Mouse (Mus musculus) urinary bladder, adult 18-20 months (tissue): ENCODE measurements around the gene Gm36176.
"Not testable (repeated sequence)": the region's sequence is repeated elsewhere in the genome, so short reads cannot be mapped to it uniquely, and the experiment has no call there.

Source experiments
- DNase-seq, 2 experiments: peaks; one replicate each; pipeline ENCODE4 v3.0.0; 2022; ENCODE audit warnings: low spot score in 2 of 2, mixed read lengths in 2 of 2

The Gm36176 gene

GRCm38 (mm10) chr10:77846503-77846902, at the start of gene Gm36176:
Gm36176 (plus strand) TSS chr10:77846803.
- DNase-seq = no peak

DNA sequence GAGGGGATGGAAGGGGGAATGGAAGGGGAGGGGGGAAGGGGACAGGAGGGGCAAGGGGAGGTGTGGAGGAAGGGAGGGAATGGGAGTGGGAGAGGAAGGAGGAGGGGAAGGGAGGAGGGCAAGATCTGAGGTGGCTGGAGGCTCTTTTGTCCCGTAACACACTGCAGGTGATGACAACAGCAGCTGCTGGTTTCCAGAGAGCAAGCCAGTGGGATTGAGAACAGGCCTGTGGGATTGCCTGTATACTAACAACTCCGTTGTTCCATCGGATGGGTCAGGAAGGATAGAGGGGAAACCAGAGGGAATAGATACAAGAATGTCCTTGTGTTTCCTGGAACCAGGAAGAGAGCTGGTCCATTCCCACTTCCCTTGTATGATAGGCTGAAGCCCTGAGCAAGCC, 48.9 kb upstream of the Gm36176 start:
- DNase-seq = no peak

DNA sequence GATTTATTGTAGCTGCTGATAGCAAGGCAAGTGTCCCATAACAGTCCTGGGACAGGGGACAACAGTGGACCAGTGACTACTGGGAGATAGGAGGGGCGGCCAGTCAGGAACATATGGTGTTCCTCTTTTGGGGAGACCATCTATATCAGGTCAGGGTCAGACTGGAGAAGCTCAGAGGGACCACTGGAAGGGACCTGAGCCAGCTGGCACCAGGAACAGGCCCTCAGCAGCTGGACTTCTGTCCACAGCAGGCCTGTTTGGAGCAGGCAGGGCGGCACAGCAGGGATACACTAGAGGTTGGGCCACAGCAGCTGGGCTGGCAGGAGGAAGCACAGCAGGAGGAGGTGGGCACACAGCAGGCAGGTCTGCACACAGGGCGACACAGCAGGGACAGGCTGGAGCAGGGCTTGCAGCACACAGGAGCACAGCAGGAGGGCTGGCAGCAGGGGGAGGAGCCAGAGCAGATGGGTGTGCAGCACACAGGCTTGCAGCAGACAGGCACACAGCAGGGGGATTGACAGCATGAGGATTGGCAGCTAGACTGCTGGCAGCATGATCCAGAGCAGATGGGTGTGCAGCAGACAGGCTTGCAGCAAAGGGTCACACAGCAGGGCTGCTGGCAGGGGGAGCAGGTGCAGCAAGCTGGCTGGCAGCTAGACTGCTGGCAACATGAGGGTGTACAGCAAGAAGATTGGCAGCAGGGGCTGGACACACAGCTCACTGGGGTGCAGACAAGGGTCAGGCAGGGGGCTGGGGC, 48.3 kb upstream of the Gm36176 start:
- DNase-seq = not testable (repeated sequence)

- no peak for DNase-seq
Observed at GRCm38 (mm10) chr10:77798921-77799508, 47.6 kb upstream of the Gm36176 start, which contains the start of gene Gm19668. Gm19668 (minus strand) TSS chr10:77799133.

GRCm38 (mm10) chr10:77804095-77804494, 42.5 kb upstream of the Gm36176 start:
- no peak for DNase-seq

- no peak for DNase-seq
Observed at GRCm38 (mm10) chr10:77811743-77812142, 34.9 kb upstream of the Gm36176 start, which contains the start of gene Gm9507. Gm9507 (minus strand) TSS chr10:77811843.

DNA sequence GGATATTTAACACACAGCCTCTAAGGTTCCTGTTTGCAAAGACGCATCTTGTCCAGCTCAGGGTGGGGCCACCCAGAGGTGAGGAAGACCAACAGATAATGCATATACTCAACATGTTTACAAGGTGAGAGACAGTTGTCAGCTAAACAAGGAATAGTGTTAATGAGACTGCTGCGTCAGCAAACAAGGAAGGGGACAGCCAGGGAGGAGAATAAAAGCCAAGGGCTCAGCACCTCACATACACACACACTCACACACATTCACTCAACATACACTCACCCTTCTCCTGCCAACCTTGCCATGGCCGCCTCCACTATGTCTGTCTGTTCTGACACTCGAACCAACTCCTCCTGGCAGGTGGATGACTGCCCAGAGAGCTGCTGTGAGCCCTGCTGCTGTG, 32.2 kb upstream of the Gm36176 start, which contains the start of gene Gm2696:
Gene Gm2696, plus strand, starts transcription at position 301 of the 400 bp plus-strand sequence.
- no peak for DNase-seq

DNA sequence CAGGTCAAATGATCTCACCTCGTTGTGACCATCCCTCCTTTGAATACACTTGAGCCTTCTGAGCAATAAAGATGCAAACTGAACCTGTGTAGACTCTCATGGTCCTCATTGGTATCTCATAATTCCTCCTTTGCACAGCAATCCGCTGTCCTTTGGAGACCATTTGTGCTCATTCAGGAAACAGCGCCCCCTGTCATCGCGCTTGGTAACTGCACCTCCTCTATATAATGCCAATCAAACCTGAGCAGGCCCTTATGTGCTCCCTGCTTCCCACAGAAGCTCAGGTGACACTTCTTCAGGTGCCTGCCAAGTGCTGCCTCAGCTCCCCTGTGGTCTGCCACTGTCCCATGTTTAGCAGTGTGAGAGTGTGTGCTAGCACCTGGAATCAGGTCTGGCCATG, 31.1 kb upstream of the Gm36176 start:
- DNase-seq = no peak

- DNase-seq = no peak
Observed at GRCm38 (mm10) chr10:77818523-77818922, 28.1 kb upstream of the Gm36176 start.

- no peak for DNase-seq
Observed at GRCm38 (mm10) chr10:77819203-77819602, 27.4 kb upstream of the Gm36176 start.

DNA sequence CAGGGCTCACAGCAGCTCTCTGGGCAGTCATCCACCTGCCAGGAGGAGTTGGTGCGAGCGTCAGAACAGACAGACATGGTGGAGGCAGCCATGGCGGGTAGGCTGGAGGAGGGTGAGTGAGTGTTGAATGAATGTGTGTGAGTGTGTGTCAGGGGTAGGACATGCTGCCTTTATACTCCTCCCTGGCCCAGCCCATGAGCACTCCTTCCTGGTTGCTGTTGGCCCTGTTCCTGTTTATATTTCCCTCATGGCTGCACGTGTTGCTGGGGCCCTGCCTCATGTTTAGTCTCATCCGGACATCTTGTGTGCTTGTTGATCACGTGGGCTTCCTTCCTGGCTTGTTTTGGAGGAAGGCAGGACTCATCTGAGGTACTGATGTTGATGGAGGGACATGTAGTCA, 19.7 kb upstream of the Gm36176 start, which contains the start of gene Krtap10-4:
Gene Krtap10-4, minus strand, starts transcription at position 145 of the 400 bp plus-strand sequence.
- DNase-seq = no peak

DNA sequence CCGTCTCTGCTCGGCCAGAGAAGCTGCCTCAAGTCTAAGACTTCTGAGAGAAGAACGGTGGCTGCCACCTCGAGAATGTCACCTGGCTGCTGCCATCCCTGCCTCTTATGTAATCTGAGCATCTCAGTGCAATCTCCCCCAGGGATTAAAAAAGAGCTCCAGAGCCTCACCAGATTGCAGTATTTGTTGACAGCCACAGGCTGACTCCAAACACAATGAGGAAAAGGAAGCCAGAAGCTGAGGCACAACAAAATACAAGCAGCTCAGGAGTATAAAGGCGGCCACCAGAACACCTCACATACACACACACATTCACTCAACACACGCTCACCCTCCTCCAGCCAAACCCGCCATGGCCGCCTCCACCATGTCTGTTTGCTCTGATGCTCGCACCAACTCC, 11.0 kb upstream of the Gm36176 start, which contains the start of gene Krtap10-10:
Gene Krtap10-10, plus strand, starts transcription at position 301 of the 400 bp plus-strand sequence.
- DNase-seq = no peak

DNA sequence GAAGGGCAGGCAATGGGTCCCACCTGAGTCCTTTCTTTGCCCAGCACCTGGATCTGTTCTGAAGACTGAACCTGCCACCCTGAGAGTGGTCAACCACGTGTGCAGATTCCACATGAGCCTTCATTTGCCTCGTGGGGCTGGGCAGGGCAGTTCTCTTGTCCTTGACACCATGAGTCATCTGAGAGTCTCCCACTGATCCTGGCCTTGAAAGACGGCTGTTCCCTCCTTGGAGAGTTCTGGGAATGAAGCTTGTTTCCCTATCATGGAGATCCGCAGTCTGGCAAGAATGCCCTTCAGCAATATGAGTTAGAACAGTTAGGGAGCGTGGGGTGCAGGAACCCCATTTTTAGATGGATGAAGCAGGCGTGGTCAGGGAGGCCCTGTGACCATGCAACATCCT, 7.6 kb upstream of the Gm36176 start:
- DNase-seq = no peak

DNA sequence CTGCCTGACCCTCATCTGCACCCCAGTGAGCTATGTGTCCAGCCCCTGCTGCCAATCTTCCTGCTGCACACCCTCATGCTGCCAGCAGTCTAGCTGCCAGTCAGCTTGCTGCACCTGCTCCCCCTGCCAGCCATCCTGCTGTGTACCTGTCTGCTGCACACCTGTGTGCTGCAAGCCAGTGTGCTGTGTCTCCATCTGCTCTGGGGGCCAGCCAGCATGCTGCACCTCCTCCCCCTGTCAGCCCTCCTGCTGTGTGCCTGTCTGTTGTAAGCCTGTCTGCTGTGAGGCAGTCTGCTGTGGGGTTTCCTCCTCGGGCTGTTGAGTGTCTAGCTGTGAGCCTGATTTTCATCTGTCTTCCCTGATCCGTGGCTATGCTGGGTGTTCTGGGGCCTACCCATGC, 358 bp downstream of the Gm36176 start:
- DNase-seq = no peak

GRCm38 (mm10) chr10:77847538-77847937, 935 bp downstream of the Gm36176 start:
- no peak for DNase-seq

DNA sequence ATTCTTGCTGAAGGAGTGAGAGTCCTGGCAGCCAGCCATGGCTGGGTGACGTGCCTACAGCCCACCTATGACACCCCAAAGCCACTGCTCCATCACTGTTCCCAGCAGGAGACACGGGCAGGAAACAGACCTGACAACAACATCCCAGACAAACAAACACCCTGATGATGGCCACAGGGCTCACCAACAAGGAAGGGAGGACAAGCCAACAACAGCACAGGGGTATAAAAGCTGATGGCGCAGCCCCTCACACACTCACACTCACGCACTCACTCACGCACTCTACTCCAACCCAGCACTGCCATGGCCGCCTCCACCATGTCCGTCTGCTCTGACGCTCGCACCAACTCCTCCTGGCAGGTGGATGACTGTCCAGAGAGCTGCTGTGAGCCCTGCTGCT, 6.0 kb downstream of the Gm36176 start, which contains the start of gene Gm10318:
Gene Gm10318, plus strand, starts transcription at position 301 of the 400 bp plus-strand sequence.
- DNase-seq = no peak

DNA sequence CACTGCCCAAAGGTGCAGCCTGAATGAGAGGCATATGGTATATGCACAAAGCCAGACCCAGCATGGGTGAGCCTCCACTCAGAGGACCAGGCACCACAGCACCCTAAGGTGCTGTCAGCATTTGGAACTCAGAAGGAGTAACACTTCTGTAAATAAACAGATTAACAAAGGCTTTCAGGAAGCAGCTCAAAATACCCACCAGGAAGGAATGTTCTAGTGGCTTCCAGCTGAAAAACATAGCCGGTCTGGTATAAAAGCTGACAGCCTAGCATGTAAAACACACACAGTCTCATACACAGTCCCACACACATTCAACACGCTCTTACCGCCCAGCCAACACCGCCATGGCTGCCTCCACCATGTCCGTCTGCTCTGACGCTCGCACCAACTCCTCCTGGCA, 15.1 kb downstream of the Gm36176 start, which contains the start of gene Gm3285:
Gene Gm3285, plus strand, starts transcription at position 301 of the 400 bp plus-strand sequence.
- no peak for DNase-seq

DNA sequence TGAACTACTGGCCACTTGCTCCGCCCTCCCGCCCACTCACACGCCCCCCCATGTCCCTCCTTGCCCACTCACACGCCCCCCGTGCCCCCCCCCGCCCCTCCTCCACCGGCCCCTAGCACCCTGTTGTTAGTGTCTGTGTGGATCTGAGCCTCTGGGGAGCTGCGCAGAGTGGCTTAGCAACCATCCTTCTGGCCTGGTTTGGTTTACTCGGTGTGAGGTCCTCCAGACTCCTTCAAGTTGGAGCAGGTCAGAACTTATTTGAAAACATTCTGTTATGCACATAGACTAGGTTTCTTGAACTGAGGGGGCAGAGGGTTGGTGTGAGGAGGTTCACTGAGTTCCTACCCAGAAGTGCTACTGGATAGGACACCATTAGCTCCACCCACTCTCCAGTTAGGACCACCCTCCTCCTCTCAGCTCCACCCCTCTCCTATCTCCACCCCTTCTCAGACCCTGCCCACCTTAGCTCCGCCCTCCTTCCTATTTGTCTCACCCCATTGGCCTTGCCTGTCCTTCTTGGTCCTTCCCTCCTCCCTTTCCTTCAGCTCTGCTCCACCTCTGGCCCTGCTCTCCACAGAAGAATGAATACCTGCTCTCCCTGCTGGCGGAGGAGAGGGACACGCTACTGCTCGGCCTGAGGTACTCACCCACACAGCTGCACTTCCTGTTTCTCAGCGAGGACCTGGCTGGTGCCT, 17.6 kb downstream of the Gm36176 start:
- peak; percentile 79 to 84 for DNase-seq

DNA sequence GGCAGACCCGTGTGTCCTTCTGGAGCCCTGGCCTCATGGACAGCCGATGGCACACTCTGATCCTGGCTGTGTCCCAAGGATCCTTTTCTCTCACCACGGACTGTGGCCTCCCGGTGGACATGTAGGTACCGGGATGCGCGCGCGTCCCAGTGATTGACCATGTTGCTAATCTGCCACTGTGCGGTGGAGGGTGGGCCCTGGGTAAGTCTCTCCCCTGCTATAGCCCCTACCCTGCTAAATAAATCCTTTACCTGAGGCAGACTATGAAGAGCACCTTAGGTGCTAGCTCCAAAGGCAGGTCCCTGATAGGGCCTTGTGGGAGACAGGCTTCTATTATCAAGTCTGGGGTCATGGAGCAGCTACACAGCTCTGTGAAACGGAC, 18.1 kb downstream of the Gm36176 start:
- DNase-seq = no peak

- DNase-seq = no peak
Observed at GRCm38 (mm10) chr10:77867546-77867945, 20.9 kb downstream of the Gm36176 start.

DNA sequence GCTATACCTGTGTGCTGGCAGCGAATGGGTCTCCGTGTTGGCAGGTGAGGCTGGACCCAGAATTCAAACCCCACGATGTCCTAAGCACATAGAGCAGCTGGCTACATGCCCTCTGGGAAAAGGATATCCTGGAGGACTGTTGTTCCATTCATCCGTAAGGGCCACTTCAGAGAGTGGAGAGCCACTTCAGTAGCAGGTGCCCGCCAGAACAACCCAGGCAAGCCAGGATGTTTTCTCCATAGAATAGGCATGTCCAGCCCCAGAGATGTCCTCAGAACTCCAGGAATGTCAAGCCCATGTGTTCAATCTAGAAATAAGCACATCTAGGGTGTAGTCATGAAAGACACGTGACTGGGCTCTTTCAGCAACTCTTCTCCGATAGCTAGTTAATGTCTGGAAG, 23.0 kb downstream of the Gm36176 start:
- DNase-seq = no peak

DNA sequence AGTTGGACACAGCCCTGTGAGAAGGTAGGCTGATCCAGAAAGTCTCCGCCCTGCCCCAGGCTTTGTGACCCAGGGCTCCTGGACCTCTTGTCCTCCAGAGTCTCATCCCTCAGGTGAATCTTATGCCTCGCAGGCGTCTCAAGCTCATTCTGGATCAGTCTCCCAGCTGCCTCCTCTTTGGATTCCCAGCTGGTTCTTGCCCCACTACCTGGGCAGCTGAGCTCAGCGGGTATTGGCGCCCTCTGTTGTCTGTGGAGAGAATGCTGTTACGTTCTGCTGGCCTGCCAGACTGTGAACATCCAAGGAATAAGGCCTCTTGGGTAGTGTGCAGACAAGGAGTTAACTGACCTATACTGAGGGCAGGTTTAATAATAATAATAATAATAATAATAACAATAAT, 32.4 kb downstream of the Gm36176 start:
- peak; percentile 24 to 31 for DNase-seq
